Mouse (Mus musculus) Patski (cell line): ENCODE measurements at regions not wholly inside any gene's neighbourhood (a gene's known extent, or its start where the extent isn't known, plus 50 kb on each side); places are given as distances from the start of the nearest gene placed in this dataset.

ENCODE experiments used
- ATAC-seq: fragments of 100-300 bp; one replicate; pipeline ENCODE4 v1.8.0; 2021
- CTCF ChIA-PET: fragments of 350-600 bp; sonication (Branson Sonifier 250); formaldehyde crosslinking; loops from one replicate; lab custom pipeline; 2022; ENCODE audit warnings: inconsistent platforms; lab: Charles Lee
- POLR2A ChIA-PET: fragments of 350-600 bp; sonication (Branson Sonifier 250); formaldehyde crosslinking; loops from one replicate; lab custom pipeline; 2022; ENCODE audit warnings: antibody characterized with exemption, inconsistent platforms; lab: Charles Lee
- DNase-seq: peaks from one replicate; pipeline ENCODE4 v3.0.0-alpha.2; 2011; ENCODE audit warnings: low read depth, low spot score
- H3K27me3 ChIP-seq: fragments of 371-371 bp; one replicate; pipeline ENCODE4 v1.5.1; 2021
- CTCF ChIP-seq: fragments of 100-300 bp; IDR thresholded peaks from one replicate; pipeline ENCODE4 v1.5.1; 2021
- in situ Hi-C: fragments of 300-500 bp; cut with MboI; formaldehyde crosslinking; loops from 3 replicates; pipeline ENCODE4 v1.11.1; 2018; ENCODE audit warnings: low pct_unique_long_range_greater_than_20kb, mixed read lengths

GRCm38 (mm10) chr10:9569277-9569676 is 105.7 kb downstream of the Samd5 start:
- ChIA-PET CTCF (no interaction called here), POLR2A (interaction anchor here (0.7 kb wide), 1 partner anchor 9 kb away, joined by 4 read pairs; no protein-coding TSS in a partner anchor)
- ATAC-seq (no peak), DNase-seq (no peak)
- no peak for TF ChIP-seq CTCF
- peaks cover 32% of the 10 kb centered on the region for H3K27me3 ChIP-seq
- in situ Hi-C loops, result no loop called here

- POLR2A ChIA-PET, result no interaction called here
- H3K27me3 ChIP-seq, result peaks cover 25% of the 10 kb centered on the region
- no peak for ATAC-seq
- CTCF ChIA-PET, result interaction anchor here (0.7 to 1.1 kb wide), 3 partner anchors 21 to 68 kb away, joined by 3 to 4 read pairs (median 3); no protein-coding TSS in a partner anchor
- DNase-seq, result no peak
- no peak for TF ChIP-seq CTCF
- in situ Hi-C loops, result no loop called here
Observed at GRCm38 (mm10) chr10:9557517-9558065, 117.4 kb downstream of the Samd5 start.

GRCm38 (mm10) chr10:9557092-9557491 is 117.9 kb downstream of the Samd5 start:
- ATAC-seq (no peak), DNase-seq (no peak)
- TF ChIP-seq CTCF, result no peak
- POLR2A ChIA-PET, result no interaction called here
- peaks cover 21% of the 10 kb centered on the region for H3K27me3 ChIP-seq
- CTCF ChIA-PET, result interaction anchor here (0.7 to 1.1 kb wide), 3 partner anchors 21 to 68 kb away, joined by 3 to 4 read pairs (median 3); no protein-coding TSS in a partner anchor
- in situ Hi-C loops, result no loop called here

DNA sequence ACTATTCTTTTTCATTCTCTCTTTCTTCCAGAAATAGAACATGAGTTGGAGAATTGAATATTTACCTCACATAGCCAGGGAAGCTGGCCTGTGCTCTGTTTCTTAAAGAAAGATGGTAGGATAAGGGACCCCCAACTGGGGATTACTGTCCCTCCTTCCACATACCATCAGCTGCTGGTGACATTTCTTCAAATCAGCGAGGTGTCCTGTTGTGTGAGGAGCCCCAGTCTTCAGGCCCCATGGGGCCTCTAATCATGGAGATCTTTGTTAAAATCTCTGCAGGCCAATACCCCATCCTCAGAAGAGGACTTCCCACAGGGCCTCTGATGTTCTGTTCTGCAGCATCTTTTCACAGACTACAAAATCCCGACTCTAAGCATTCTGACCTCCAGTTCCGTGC is 121.1 kb downstream of the Samd5 start:
- TF ChIP-seq CTCF, result no peak

GRCm38 (mm10) chr10:9549913-9550709 is 124.9 kb downstream of the Samd5 start:
- CTCF ChIA-PET, result interaction anchor here (1.3 to 2.3 kb wide), 2 partner anchors 9 to 16 kb away, joined by 4 to 7 read pairs; no protein-coding TSS in a partner anchor
- H3K27me3 ChIP-seq, result peaks cover 16% of the 10 kb centered on the region
- POLR2A ChIA-PET, result no interaction called here
- no peak for ATAC-seq
- no peak for TF ChIP-seq CTCF
- in situ Hi-C loops, result no loop called here
- no peak for DNase-seq

More for the DNA sequence above, 121.1 kb downstream of the Samd5 start:
- DNase-seq (no peak), ATAC-seq (no peak)
- POLR2A ChIA-PET, result no interaction called here
- peaks cover 8% of the 10 kb centered on the region for H3K27me3 ChIP-seq
- CTCF ChIA-PET, result no interaction called here
- in situ Hi-C loops, result no loop called here

DNA sequence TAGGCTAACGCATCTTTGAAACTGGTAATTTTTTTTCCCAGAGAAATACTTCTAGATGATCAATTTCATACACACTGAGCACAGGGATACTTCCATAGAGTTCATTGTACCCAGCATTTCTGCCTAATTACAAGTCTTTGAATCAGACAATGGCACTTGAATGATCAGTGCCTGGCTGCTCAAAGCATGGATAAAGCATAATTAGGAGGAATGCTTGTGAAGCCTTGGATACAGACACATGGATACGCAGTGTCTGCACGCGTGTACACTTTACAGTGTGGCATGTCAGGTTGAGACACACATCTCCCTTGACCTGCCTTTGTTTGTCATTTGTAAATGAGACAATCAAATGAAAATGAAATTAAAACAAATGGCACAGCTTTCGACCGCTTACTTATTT is 129.2 kb downstream of the Samd5 start:
- ChIA-PET POLR2A (no interaction called here), CTCF (no interaction called here)
- in situ Hi-C loops, result no loop called here
- DNase-seq, result no peak
- no peak for ATAC-seq
- H3K27me3 ChIP-seq, result peaks cover 31% of the 10 kb centered on the region
- TF ChIP-seq CTCF, result no peak

GRCm38 (mm10) chr10:9544041-9544786 is 130.8 kb downstream of the Samd5 start:
- no peak for TF ChIP-seq CTCF
- DNase-seq, result no peak
- ChIA-PET CTCF (no interaction called here), POLR2A (no interaction called here)
- ATAC-seq, result no peak
- H3K27me3 ChIP-seq, result peaks cover 35% of the 10 kb centered on the region
- in situ Hi-C loops, result no loop called here

- TF ChIP-seq CTCF, result no peak
Observed at GRCm38 (mm10) chr10:9541579-9541978, 133.4 kb downstream of the Samd5 start.

GRCm38 (mm10) chr10:9537686-9538085 is 137.3 kb downstream of the Samd5 start:
- ATAC-seq, result no peak
- no peak for TF ChIP-seq CTCF
- H3K27me3 ChIP-seq, result peaks cover 17% of the 10 kb centered on the region
- POLR2A ChIA-PET, result no interaction called here
- CTCF ChIA-PET, result interaction anchor here (2.1 kb wide), 1 partner anchor 13 kb away, joined by 6 read pairs; no protein-coding TSS in a partner anchor
- DNase-seq, result no peak
- in situ Hi-C loops, result no loop called here

More at GRCm38 (mm10) chr10:9541579-9541978, 133.4 kb downstream of the Samd5 start:
- ATAC-seq, result no peak
- no peak for DNase-seq
- peaks cover 20% of the 10 kb centered on the region for H3K27me3 ChIP-seq
- ChIA-PET CTCF (no interaction called here), POLR2A (no interaction called here)
- in situ Hi-C loops, result no loop called here

DNA sequence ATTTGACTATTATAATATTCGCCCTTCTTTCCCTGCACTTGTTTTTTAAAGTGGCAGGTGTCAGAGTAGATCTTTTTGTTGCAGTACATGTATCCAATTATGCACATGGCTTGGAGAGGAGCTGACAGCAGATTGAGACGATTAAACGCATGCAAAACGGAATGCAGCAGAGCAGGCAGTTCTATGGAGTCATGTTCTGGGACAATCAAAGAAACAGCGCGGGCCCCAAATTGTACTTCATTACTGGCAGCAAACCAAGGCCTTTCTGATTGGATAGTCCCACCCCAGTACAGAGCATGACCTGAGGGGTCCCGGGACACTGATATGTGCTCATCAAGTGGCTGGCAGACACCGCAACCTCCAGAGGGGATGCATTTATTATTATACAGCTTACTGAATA is 140.5 kb downstream of the Samd5 start:
- CTCF ChIA-PET, result interaction anchor here (1.5 kb wide), 1 partner anchor 9 kb away, joined by 3 read pairs; no protein-coding TSS in a partner anchor
- ATAC-seq (no peak), DNase-seq (no peak)
- no peak for TF ChIP-seq CTCF
- POLR2A ChIA-PET, result no interaction called here
- H3K27me3 ChIP-seq, result no peaks in the 10 kb centered on the region
- in situ Hi-C loops, result no loop called here

GRCm38 (mm10) chr10:9533283-9533682 is 141.7 kb downstream of the Samd5 start:
- ChIA-PET POLR2A (no interaction called here), CTCF (no interaction called here)
- H3K27me3 ChIP-seq, result no peaks in the 10 kb centered on the region
- in situ Hi-C loops, result no loop called here
- no peak for ATAC-seq
- TF ChIP-seq CTCF, result no peak
- DNase-seq, result no peak
